Mouse (Mus musculus): ENCODE data around the gene Amigo2. TPM values are rescaled to one million over a fixed set of nuclear protein-coding genes. Genes with fewer than 3 reads are reported as not detected.

Gene Amigo2
- polyA plus RNA-seq, 1 experiment = 0.99 TPM

GRCm38 (mm10) chr15:97257206-97257775 is 10.2 kb upstream of the Amigo2 start:
- no peak overlapping the region for H3K27ac ChIP-seq (ENCODE audit: insufficient read depth, low read depth, low read length)
- H3K36me3 ChIP-seq (ENCODE audit: control insufficient read depth, insufficient read depth, low read length) = no peaks in the 10 kb centered on the region
- WGBS = 28% methylated on average over 8 of the region's 8 CpGs

GRCm38 (mm10) chr15:97256411-97256810 is 9.3 kb upstream of the Amigo2 start:
- TF ChIP-seq CTCF (conservative IDR thresholded peaks at IDR 0.05; ENCODE audit: insufficient read depth, insufficient read length, low read depth, low read length) (no peak), POLR2A (IDR thresholded peaks at IDR 0.05; ENCODE audit: low read depth, low read length) (no peak)
- H3K27ac ChIP-seq (ENCODE audit: insufficient read depth, low read depth, low read length) = no peak overlapping the region
- 81% methylated on average over 11 of the region's 11 CpGs for WGBS
- no peaks in the 10 kb centered on the region for H3K4me1 ChIP-seq (ENCODE audit: control insufficient read depth, insufficient read depth, low read length)
- H3K4me3 ChIP-seq (ENCODE audit: insufficient read depth, low read depth, low read length) = no peak overlapping the region
- H3K36me3 ChIP-seq (ENCODE audit: control insufficient read depth, insufficient read depth, low read length) = no peaks in the 10 kb centered on the region
- no peak for DNase-seq
- H3K27me3 ChIP-seq (replicated peaks; ENCODE audit: control insufficient read depth, insufficient read depth, low read length) = no peaks in the 10 kb centered on the region

More at GRCm38 (mm10) chr15:97257206-97257775, 10.2 kb upstream of the Amigo2 start:
- H3K27me3 ChIP-seq (replicated peaks; ENCODE audit: control insufficient read depth, insufficient read depth, low read length) = no peaks in the 10 kb centered on the region
- peak; percentile 36 for DNase-seq
- TF ChIP-seq CTCF (conservative IDR thresholded peaks at IDR 0.05; ENCODE audit: insufficient read depth, insufficient read length, low read depth, low read length) (no peak), POLR2A (IDR thresholded peaks at IDR 0.05; ENCODE audit: low read depth, low read length) (no peak)
- H3K4me1 ChIP-seq (ENCODE audit: control insufficient read depth, insufficient read depth, low read length) = no peaks in the 10 kb centered on the region
- H3K4me3 ChIP-seq (ENCODE audit: insufficient read depth, low read depth, low read length) = no peak overlapping the region

- WGBS = 71% methylated on average over 3 of the region's 3 CpGs
- TF ChIP-seq POLR2A (IDR thresholded peaks at IDR 0.05; ENCODE audit: low read depth, low read length) = no peak
- TF ChIP-seq CTCF (conservative IDR thresholded peaks at IDR 0.05; ENCODE audit: insufficient read depth, insufficient read length, low read depth, low read length) = no peak
- no peak overlapping the region for H3K27ac ChIP-seq (ENCODE audit: insufficient read depth, low read depth, low read length)
- H3K27me3 ChIP-seq (replicated peaks; ENCODE audit: control insufficient read depth, insufficient read depth, low read length) = no peaks in the 10 kb centered on the region
- no peak for DNase-seq
- H3K36me3 ChIP-seq (ENCODE audit: control insufficient read depth, insufficient read depth, low read length) = no peaks in the 10 kb centered on the region
- H3K4me3 ChIP-seq (ENCODE audit: insufficient read depth, low read depth, low read length) = no peak overlapping the region
- no peaks in the 10 kb centered on the region for H3K4me1 ChIP-seq (ENCODE audit: control insufficient read depth, insufficient read depth, low read length)
These were observed 8.7 kb upstream of the Amigo2 start for GRCm38 (mm10) chr15:97255800-97256199.

- no peaks in the 10 kb centered on the region for H3K4me1 ChIP-seq (ENCODE audit: control insufficient read depth, insufficient read depth, low read length)
- DNase-seq = no peak
- H3K36me3 ChIP-seq (ENCODE audit: control insufficient read depth, insufficient read depth, low read length) = no peaks in the 10 kb centered on the region
- TF ChIP-seq POLR2A (IDR thresholded peaks at IDR 0.05; ENCODE audit: low read depth, low read length) (no peak), CTCF (conservative IDR thresholded peaks at IDR 0.05; ENCODE audit: insufficient read depth, insufficient read length, low read depth, low read length) (0 out of 2 replicates have a peak, but pooled peaks have one; percentile 16)
- no peak overlapping the region for H3K27ac ChIP-seq (ENCODE audit: insufficient read depth, low read depth, low read length)
- WGBS = over 99% methylated on average over 4 of the region's 4 CpGs
- no peak overlapping the region for H3K4me3 ChIP-seq (ENCODE audit: insufficient read depth, low read depth, low read length)
- no peaks in the 10 kb centered on the region for H3K27me3 ChIP-seq (replicated peaks; ENCODE audit: control insufficient read depth, insufficient read depth, low read length)
These were observed 7.3 kb upstream of the Amigo2 start for GRCm38 (mm10) chr15:97254375-97254774.

GRCm38 (mm10) chr15:97252493-97253034 is 5.5 kb upstream of the Amigo2 start:
- WGBS = 80% methylated on average over 8 of the region's 8 CpGs
- Histone ChIP-seq H3K27me3 (replicated peaks; ENCODE audit: control insufficient read depth, insufficient read depth, low read length) (no peaks in the 10 kb centered on the region), H3K36me3 (ENCODE audit: control insufficient read depth, insufficient read depth, low read length) (no peaks in the 10 kb centered on the region), H3K4me1 (ENCODE audit: control insufficient read depth, insufficient read depth, low read length) (no peaks in the 10 kb centered on the region), H3K27ac (ENCODE audit: insufficient read depth, low read depth, low read length) (no peak overlapping the region), H3K4me3 (ENCODE audit: insufficient read depth, low read depth, low read length) (no peak overlapping the region)
- DNase-seq = no peak
- TF ChIP-seq CTCF (conservative IDR thresholded peaks at IDR 0.05; ENCODE audit: insufficient read depth, insufficient read length, low read depth, low read length) (no peak), POLR2A (IDR thresholded peaks at IDR 0.05; ENCODE audit: low read depth, low read length) (no peak)

GRCm38 (mm10) chr15:97249322-97249721 is 2.2 kb upstream of the Amigo2 start:
- no peak for DNase-seq
- TF ChIP-seq CTCF (conservative IDR thresholded peaks at IDR 0.05; ENCODE audit: insufficient read depth, insufficient read length, low read depth, low read length) = no peak
- Histone ChIP-seq H3K27ac (ENCODE audit: insufficient read depth, low read depth, low read length) (no peak overlapping the region), H3K27me3 (replicated peaks; ENCODE audit: control insufficient read depth, insufficient read depth, low read length) (no peaks in the 10 kb centered on the region), H3K36me3 (ENCODE audit: control insufficient read depth, insufficient read depth, low read length) (no peaks in the 10 kb centered on the region), H3K4me1 (ENCODE audit: control insufficient read depth, insufficient read depth, low read length) (no peaks in the 10 kb centered on the region), H3K4me3 (ENCODE audit: insufficient read depth, low read depth, low read length) (no peak overlapping the region)
- 95% methylated on average over 10 of the region's 10 CpGs for WGBS

GRCm38 (mm10) chr15:97248296-97248695 is 1.2 kb upstream of the Amigo2 start:
- Histone ChIP-seq H3K27ac (ENCODE audit: insufficient read depth, low read depth, low read length) (peak overlapping the region; percentile 91), H3K4me1 (ENCODE audit: control insufficient read depth, insufficient read depth, low read length) (no peaks in the 10 kb centered on the region), H3K4me3 (ENCODE audit: insufficient read depth, low read depth, low read length) (peak overlapping the region; percentile 80), H3K27me3 (replicated peaks; ENCODE audit: control insufficient read depth, insufficient read depth, low read length) (no peaks in the 10 kb centered on the region), H3K36me3 (ENCODE audit: control insufficient read depth, insufficient read depth, low read length) (no peaks in the 10 kb centered on the region)
- 4% methylated on average over 8 of the region's 8 CpGs for WGBS
- TF ChIP-seq CTCF (conservative IDR thresholded peaks at IDR 0.05; ENCODE audit: insufficient read depth, insufficient read length, low read depth, low read length) = no peak
- peak; percentile 63 for DNase-seq

Measured in kidney, adult 2 months (tissue).